Mouse (Mus musculus) lung, postnatal 25 days (tissue): ENCODE data around the gene 1700022I11Rik.

Experiments used
- DNase-seq: peaks from one replicate; pipeline ENCODE4 v3.0.0; 2022; ENCODE audit warnings: low spot score

Gene 1700022I11Rik

GRCm38 (mm10) chr4:42969304-42969703, at the start of gene 1700022I11Rik:
TSS of gene 1700022I11Rik (plus strand) at chr4:42969604.
- no peak for DNase-seq

GRCm38 (mm10) chr4:42920726-42921125, 48.7 kb upstream of the 1700022I11Rik start:
- DNase-seq, result peak; percentile 25

- no peak for DNase-seq
Observed at GRCm38 (mm10) chr4:42921536-42921935, 47.9 kb upstream of the 1700022I11Rik start.

GRCm38 (mm10) chr4:42922056-42922455, 47.3 kb upstream of the 1700022I11Rik start:
- DNase-seq, result no peak

- DNase-seq, result no peak
Observed at GRCm38 (mm10) chr4:42922461-42922860, 46.9 kb upstream of the 1700022I11Rik start.

- DNase-seq, result no peak
Observed at GRCm38 (mm10) chr4:42924095-42924710, 45.2 kb upstream of the 1700022I11Rik start.

- no peak for DNase-seq
Observed at GRCm38 (mm10) chr4:42928209-42928608, 41.2 kb upstream of the 1700022I11Rik start.

- DNase-seq, result no peak
Observed at GRCm38 (mm10) chr4:42928952-42929351, 40.5 kb upstream of the 1700022I11Rik start.

GRCm38 (mm10) chr4:42932229-42932969, 37.0 kb upstream of the 1700022I11Rik start:
- DNase-seq, result no peak

- DNase-seq, result peak; percentile 55
Observed at GRCm38 (mm10) chr4:42933630-42934029, 35.8 kb upstream of the 1700022I11Rik start.

- no peak for DNase-seq
Observed at GRCm38 (mm10) chr4:42941396-42941795, 28.0 kb upstream of the 1700022I11Rik start.

- DNase-seq, result no peak
Observed at GRCm38 (mm10) chr4:42943341-42943740, 26.1 kb upstream of the 1700022I11Rik start.

GRCm38 (mm10) chr4:42944185-42944584, 25.2 kb upstream of the 1700022I11Rik start:
- no peak for DNase-seq

- no peak for DNase-seq
Observed at GRCm38 (mm10) chr4:42945043-42945442, 24.4 kb upstream of the 1700022I11Rik start.

- no peak for DNase-seq
Observed at GRCm38 (mm10) chr4:42945445-42945844, 24.0 kb upstream of the 1700022I11Rik start.

- peak; percentile 52 for DNase-seq
Observed at GRCm38 (mm10) chr4:42945952-42946351, 23.5 kb upstream of the 1700022I11Rik start.

GRCm38 (mm10) chr4:42946733-42947290, 22.6 kb upstream of the 1700022I11Rik start:
- no peak for DNase-seq

GRCm38 (mm10) chr4:42948527-42948926, 20.9 kb upstream of the 1700022I11Rik start:
- no peak for DNase-seq

- no peak for DNase-seq
Observed at GRCm38 (mm10) chr4:42949051-42949675, 20.2 kb upstream of the 1700022I11Rik start.

GRCm38 (mm10) chr4:42949676-42950051, 19.7 kb upstream of the 1700022I11Rik start, which contains the start of gene Dnajb5:
TSS of gene Dnajb5 (plus strand) at chr4:42949814.
- peak; percentile 99 for DNase-seq

- peak; percentile 93 for DNase-seq
Observed at GRCm38 (mm10) chr4:42950065-42950558, 19.3 kb upstream of the 1700022I11Rik start.
